Mouse (Mus musculus): ENCODE measurements around the gene Ska2.

Ska2 gene

GRCm38 (mm10) chr11:87108755-87109518 is at the start of gene Ska2:
Ska2 (plus strand) TSS chr11:87109234.
- peak; percentile 100 for DNase-seq (ENCODE audit: low read depth, low spot score)

- no peak for DNase-seq (ENCODE audit: low read depth, low spot score)
Measured at GRCm38 (mm10) chr11:87060410-87060809, 48.6 kb upstream of the Ska2 start.

GRCm38 (mm10) chr11:87062087-87062486 is 46.9 kb upstream of the Ska2 start:
- DNase-seq (ENCODE audit: low read depth, low spot score), result no peak

DNA sequence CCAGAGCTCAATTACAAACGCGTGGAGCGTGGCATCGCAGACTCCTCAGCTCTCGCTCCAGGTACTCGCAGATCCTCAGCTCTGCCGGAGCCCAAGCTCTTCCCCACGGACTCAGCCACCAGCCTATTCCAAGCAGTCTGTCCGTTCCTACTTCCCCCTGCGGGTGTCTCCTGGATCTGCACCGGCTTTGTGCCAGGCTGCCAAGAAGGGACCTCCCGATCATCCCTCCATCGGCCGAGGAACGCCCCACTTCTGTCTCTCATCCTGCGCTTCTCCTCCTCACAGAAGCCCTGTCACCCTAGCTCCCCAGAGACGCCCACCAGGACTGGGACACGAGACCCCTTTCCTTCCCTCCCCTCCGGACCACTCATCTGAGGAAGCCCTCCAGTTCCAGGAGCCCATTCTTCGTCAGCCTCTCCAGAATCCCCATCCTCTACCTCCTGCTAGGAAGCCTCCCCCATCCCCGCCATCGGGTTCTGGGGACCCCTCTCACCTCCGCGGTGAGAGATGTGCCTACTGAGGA is 35.6 kb upstream of the Ska2 start:
- peak; percentile 91 for DNase-seq (ENCODE audit: low read depth, low spot score)

GRCm38 (mm10) chr11:87073866-87074440 is 35.1 kb upstream of the Ska2 start, which contains the start of gene Gdpd1:
Gdpd1 (minus strand) TSS chr11:87074062.
- peak; percentile 97 for DNase-seq (ENCODE audit: low read depth, low spot score)

- no peak for DNase-seq (ENCODE audit: low read depth, low spot score)
Measured at GRCm38 (mm10) chr11:87083712-87084111, 25.3 kb upstream of the Ska2 start.

- DNase-seq (ENCODE audit: low read depth, low spot score), result no peak
Measured at GRCm38 (mm10) chr11:87085461-87085860, 23.6 kb upstream of the Ska2 start.

DNA sequence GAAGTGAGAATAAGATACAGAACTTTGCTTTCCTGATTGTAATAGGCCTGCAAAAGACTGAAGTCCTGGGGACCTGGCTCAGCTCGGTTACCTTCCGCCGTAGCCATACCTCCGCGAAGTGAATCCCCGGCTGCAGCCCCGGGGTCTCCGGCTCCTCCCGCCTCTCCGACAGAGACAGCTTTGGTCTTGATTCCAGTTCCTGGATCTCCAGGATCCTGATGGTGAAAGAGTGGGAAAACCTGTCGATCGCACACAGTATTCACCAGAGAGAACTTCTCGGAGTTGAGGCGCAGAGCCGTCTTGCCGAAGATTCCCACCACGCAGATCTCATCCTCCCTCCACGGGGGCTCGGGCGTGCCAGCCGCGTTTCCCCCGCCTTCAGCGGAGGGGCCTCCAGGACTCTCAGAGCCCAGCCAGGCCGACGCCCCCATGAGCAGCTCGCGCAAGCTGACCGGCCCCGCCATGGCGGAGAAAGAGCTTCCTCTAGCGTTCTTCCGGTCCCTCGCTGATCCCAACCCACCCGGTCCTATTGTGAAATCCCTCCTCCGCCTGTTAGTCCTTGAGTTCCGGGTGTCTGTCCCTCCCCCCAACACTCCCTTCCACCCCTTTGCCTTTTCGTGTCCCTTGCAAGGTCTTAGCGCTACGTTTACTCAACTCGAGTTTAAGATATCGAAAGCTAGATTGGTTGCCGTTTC is 22.6 kb upstream of the Ska2 start, which contains the start of gene Smg8:
Smg8 (minus strand) TSS at position 485 of the 695 bp plus-strand sequence.
- DNase-seq (ENCODE audit: low read depth, low spot score), result peak; percentile 95

DNA sequence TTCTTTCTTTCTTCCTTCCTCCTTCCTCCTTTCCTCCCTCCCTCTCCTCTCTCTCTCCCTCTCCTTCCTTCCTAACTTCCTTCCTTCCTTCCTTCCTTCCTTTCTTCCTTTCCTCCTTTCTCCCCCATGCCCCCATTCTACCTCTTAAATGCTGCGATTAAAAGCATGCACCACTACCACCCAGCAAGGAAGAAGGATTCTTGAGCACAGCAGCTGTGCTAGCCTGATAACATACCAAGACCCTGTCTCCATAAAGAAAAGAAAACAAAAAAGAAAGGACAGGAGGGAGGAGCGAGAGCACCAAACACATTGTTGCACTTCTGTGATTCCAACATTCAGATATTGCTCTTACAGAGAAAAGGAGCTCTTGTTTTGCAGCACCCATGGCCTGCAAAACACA is 21.9 kb upstream of the Ska2 start:
- no peak for DNase-seq (ENCODE audit: low read depth, low spot score)

GRCm38 (mm10) chr11:87108409-87108754 is 652 bp upstream of the Ska2 start, which contains the start of gene Prr11:
Prr11 (minus strand) TSS chr11:87108708.
- DNase-seq (ENCODE audit: low read depth, low spot score), result no peak

- DNase-seq (ENCODE audit: low read depth, low spot score), result peak; percentile 27
Measured at GRCm38 (mm10) chr11:87109519-87110171, 611 bp downstream of the Ska2 start.

DNA sequence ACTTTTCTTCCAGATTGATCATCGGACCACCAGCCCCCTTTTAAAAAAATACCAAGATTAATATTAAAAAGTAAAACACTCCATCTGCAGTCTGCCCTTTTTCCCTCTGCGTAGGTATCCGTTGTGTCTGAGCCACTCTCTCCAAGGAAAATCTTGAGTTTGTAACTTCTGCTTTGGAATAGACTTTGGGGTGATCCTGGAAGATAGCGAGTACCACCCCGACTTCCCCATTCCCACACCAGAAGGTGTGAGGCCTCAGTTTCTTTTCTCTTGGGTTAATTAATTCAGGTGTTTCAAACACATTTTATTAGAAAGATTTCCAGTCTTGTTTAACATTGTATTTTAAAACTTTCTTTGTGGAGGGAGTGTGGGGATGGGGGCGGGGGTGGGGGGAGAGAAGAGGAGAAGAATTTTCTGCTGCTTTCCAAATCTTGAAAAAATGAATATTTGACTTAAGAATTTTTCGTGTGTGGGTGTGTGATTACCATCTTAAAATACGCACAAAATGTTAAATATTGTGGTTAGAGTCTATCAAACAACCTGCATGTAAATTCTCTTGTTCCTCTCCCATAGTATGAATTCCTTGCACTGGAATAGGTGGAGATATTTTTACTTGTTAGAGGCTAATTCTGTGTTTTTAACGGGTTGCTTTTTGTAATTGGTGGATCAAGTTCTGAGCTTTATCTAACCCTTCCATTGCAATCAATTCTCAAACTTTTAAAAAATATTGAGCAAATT is 1.3 kb downstream of the Ska2 start:
- DNase-seq (ENCODE audit: low read depth, low spot score), result no peak

DNA sequence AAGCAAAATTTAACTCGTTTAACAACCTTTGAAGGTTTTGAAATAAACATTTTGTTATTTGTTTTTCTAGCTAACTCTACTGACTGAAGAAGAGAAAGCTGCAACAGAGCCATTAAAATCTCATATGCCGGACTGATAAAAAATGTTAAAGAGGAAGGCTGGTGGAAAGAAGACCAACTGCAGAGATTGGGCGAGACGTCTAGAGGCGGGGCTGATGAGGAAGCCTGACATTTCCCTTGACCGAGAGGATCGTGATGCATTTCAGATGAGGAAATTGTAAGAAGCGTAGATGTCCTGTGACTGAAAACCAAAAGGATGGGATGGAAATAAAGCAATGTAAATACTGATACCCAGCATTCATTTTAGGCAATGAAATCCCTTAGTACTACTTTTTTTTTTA is 12.8 kb downstream of the Ska2 start:
- DNase-seq (ENCODE audit: low read depth, low spot score), result no peak

DNA sequence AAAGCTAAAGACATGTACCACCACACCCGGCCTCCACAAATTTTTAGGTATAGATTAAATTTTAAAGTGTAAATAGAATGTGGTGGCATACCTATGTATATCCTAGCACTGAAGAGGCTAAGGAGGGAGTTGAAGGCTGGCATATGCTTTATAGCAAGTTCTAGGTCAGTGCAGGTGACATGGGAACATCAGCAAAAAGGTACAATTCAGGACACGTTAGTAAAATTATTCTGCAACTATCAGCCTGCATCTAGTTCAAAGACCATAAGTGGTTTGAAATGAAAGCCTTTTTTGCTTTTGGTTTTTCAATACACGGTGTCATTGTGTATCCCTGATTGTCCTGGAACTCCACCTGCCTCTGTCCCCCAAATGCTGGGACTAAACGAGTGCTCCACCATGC is 16.5 kb downstream of the Ska2 start:
- no peak for DNase-seq (ENCODE audit: low read depth, low spot score)

GRCm38 (mm10) chr11:87126281-87126823 is 17.3 kb downstream of the Ska2 start:
- DNase-seq (ENCODE audit: low read depth, low spot score), result no peak

DNA sequence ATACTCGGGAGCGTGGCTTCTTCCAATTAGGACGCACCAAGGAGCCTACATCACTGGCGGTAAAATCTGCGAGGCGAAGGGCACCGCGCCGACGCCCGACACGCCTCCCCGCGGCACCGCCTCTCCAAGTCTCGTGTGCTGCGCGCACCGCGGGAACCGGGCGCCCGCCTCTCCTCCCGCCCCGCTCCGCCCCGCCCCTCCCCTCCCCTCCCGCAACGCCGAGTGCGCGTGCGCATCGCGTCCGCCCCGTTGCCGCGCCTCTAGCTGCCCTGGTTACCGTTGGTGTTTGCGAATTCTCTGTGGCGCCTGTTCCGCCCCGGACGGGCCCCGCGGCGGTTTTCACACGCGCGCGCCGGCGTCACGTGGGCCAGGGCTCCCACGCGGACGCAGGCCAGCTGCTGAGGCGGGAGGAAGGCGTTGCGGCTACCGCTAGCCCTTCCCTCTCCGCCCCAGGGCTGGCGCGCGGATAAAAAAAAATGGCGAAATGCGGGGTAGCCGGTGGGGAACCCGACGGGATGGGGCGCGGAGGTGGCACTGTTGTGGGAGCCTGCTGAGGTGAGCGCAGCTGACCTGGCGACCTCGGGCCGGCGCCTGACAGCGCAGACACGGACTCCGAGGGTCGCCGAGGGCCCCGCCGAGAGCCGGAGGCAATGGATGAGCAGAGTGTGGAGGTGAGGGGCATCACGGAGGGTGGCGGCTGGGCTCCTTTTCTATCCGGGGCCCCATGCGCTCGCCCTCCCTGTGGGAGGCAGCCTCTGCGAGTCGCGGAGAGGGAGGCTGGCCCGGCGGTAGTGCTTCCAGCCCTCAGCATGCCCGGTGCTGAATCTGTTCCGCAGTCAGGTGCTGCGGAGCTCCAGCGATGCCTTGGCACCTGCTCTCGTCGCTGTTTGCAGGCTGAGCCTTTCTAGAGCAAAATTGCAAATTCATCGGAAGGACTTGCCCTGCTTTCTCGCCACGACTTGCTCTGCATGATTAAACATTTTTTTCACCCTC is 18.1 kb downstream of the Ska2 start, which contains the start of gene Trim37:
Trim37 (plus strand) TSS at position 254 of the 993 bp plus-strand sequence.
- peak; percentile 96 for DNase-seq (ENCODE audit: low read depth, low spot score)

DNA sequence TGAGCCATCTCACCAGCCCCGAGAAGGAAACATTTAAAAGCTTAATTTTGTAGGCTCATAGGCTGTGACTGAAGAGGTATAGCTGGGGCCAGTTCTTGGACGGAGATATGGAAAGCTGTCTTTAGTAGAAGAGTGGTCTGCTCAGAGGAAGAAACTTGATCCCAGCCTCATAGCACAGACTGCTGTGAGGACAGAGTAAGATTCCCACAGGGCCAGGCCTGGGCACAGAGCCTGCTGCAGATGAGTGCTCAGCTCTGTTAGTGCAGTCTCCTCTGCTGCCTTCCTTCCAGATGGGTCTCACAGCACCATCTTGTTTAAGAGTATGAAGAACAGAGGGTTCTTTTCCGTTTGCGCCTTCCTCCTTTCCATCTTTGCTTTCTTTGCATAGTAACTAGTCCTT is 27.2 kb downstream of the Ska2 start:
- peak; percentile 26 for DNase-seq (ENCODE audit: low read depth, low spot score)

- DNase-seq (ENCODE audit: low read depth, low spot score), result no peak
Measured at GRCm38 (mm10) chr11:87158012-87158411, 49.0 kb downstream of the Ska2 start.

GRCm38 (mm10) chr11:87162687-87163086 is 53.7 kb downstream of the Ska2 start:
- no peak for DNase-seq (ENCODE audit: low read depth, low spot score)

All from brain, adult 2 months (tissue).